In the genomic region with DNA sequence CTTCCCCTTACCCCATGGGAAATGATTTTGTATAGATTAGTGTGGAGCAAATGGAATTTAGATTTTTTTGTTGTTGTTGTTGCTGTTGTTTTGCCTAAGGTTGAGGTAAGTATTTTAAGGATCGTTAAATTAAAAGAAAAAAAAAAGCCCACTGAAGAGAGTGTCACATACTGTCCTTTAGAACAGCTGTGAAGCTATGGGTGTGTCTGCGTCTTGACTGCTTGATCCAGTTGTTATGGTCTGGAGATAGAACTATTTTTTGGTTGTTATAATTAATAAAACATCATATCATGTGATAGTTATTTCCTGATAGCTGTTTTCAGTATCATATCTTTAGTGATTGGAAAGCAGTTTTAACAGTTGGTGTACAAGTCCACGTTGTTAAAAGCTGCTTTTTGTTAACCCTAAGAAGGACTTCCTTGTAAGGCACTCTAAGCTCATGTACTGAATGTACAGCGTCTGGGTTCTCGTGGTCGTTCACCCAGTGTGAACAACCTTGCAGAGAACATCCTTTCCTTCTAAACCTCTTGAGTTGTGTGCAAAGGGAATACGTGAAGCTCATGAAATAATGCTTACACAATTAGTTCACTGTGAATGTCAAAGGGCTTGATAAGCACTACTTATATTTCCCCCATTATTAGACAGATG, we compare ENCODE assay signal across 8 mouse cellular contexts. TPM values are rescaled to one million over a fixed set of nuclear protein-coding genes. Genes with fewer than 3 reads are reported as not detected.
DNase-seq lines count a peak whose midpoint lies in the region; ATAC-seq and TF ChIP-seq lines count a peak whose summit lies in the region.

No protein-coding gene starts in this region.

- no peaks in the 10 kb centered on the region for H3K27me3 ChIP-seq in kidney, embryonic 16.5 days (ENCODE audit: insufficient read depth, low read length)
- no peaks in the 10 kb centered on the region for H3K27me3 ChIP-seq in embryonic facial prominence, embryonic 13.5 days
- no peaks in the 10 kb centered on the region for H3K27me3 ChIP-seq in intestine, embryonic 16.5 days (replicated peaks; ENCODE audit: control insufficient read depth, insufficient read depth, low read length)
- H3K27me3 ChIP-seq in cerebellum, adult 2 months (ENCODE audit: control insufficient read depth, insufficient read depth, low read length) = no peaks in the 10 kb centered on the region

- ATAC-seq in kidney, embryonic 16.5 days (ENCODE audit: low FRiP score, low TSS enrichment) = no peak
- no peak for ATAC-seq in embryonic facial prominence, embryonic 13.5 days (ENCODE audit: insufficient number of reproducible peaks, insufficient read depth, low FRiP score, low TSS enrichment, low read depth)
- ATAC-seq in intestine, embryonic 16.5 days = no peak

- no peak overlapping the region for H3K27ac ChIP-seq in kidney, embryonic 16.5 days (ENCODE audit: low read length)
- no peak overlapping the region for H3K27ac ChIP-seq in embryonic facial prominence, embryonic 13.5 days
- H3K27ac ChIP-seq in intestine, embryonic 16.5 days (ENCODE audit: low read length) = no peak overlapping the region
- H3K27ac ChIP-seq in cerebellum, adult 2 months (ENCODE audit: insufficient read depth, low read length) = no peak overlapping the region

- H3K4me1 ChIP-seq in kidney, embryonic 16.5 days (ENCODE audit: insufficient read depth, low read length) = peaks cover 25% of the 10 kb centered on the region
- H3K4me1 ChIP-seq in embryonic facial prominence, embryonic 13.5 days = peaks cover 35% of the 10 kb centered on the region
- H3K4me1 ChIP-seq in intestine, embryonic 16.5 days (ENCODE audit: control insufficient read depth, insufficient read depth, low read length) = peaks cover 14% of the 10 kb centered on the region
- peaks cover 9% of the 10 kb centered on the region for H3K4me1 ChIP-seq in cerebellum, adult 2 months (ENCODE audit: control insufficient read depth, insufficient read depth, low read length)

- H3K9me3 ChIP-seq in kidney, embryonic 16.5 days (ENCODE audit: low read length) = no peaks in the 10 kb centered on the region
- no peaks in the 10 kb centered on the region for H3K9me3 ChIP-seq in embryonic facial prominence, embryonic 13.5 days
- no peaks in the 10 kb centered on the region for H3K9me3 ChIP-seq in intestine, embryonic 16.5 days (ENCODE audit: control insufficient read depth, low read length)

- peaks cover 8% of the 10 kb centered on the region; the same call in 1 of the 2 replicates for H3K36me3 ChIP-seq in kidney, embryonic 16.5 days (ENCODE audit: insufficient read depth, low read length)
- peaks cover 10% of the 10 kb centered on the region for H3K36me3 ChIP-seq in embryonic facial prominence, embryonic 13.5 days
- no peaks in the 10 kb centered on the region; the same call in 1 of the 2 replicates for H3K36me3 ChIP-seq in intestine, embryonic 16.5 days (ENCODE audit: control insufficient read depth, insufficient read depth, low read length)

- H3K4me2 ChIP-seq in kidney, embryonic 16.5 days (replicated peaks; ENCODE audit: low read depth, low read length) = peak overlapping the region; percentile 68
- H3K4me2 ChIP-seq in embryonic facial prominence, embryonic 13.5 days = peak overlapping the region; percentile 67
- peak overlapping the region; percentile 75 for H3K4me2 ChIP-seq in intestine, embryonic 16.5 days (ENCODE audit: low read depth, low read length)

- TF ChIP-seq CTCF in cerebellum, adult 2 months (IDR thresholded peaks at IDR 0.05; ENCODE audit: borderline replicate concordance, insufficient read depth, low read depth, low read length) = no peak

- 54% methylated on average over 7 of the region's 7 CpGs for WGBS in kidney, embryonic 16.5 days
- WGBS in embryonic facial prominence, embryonic 13.5 days = 60% methylated on average over 7 of the region's 7 CpGs
- 53% methylated on average over 7 of the region's 7 CpGs for WGBS in intestine, embryonic 16.5 days
- WGBS in cerebellum, adult 2 months = 21% methylated on average over 7 of the region's 7 CpGs

- 0 out of 2 replicates have a peak overlapping the region, but pooled peaks have one; percentile 48 for H3K9ac ChIP-seq in kidney, embryonic 16.5 days (replicated peaks; ENCODE audit: low read length)
- 0 out of 2 replicates have a peak overlapping the region, but pooled peaks have one; percentile 94 for H3K9ac ChIP-seq in embryonic facial prominence, embryonic 13.5 days
- H3K9ac ChIP-seq in intestine, embryonic 16.5 days (ENCODE audit: low read depth, low read length) = no peak overlapping the region

- DNase-seq in kidney, postnatal 36 days = no peak
- peak; percentile 57 for DNase-seq in naive thymus-derived CD4-positive, alpha-beta T cell, adult 2 months (ENCODE audit: low read depth)
- no peak for DNase-seq in layer of hippocampus, adult 9-11 months
- no peak for DNase-seq in cerebellum, adult 2 months
- DNase-seq in thymus, postnatal 0 days (ENCODE audit: low spot score) = no peak

- TF ChIP-seq POLR2A in cerebellum, adult 2 months (IDR thresholded peaks at IDR 0.05; ENCODE audit: borderline replicate concordance, insufficient read depth, low read length) = no peak

- peak overlapping the region; percentile 94 for H3K4me3 ChIP-seq in kidney, embryonic 16.5 days (ENCODE audit: low read length)
- peak overlapping the region; percentile 95 for H3K4me3 ChIP-seq in embryonic facial prominence, embryonic 13.5 days
- H3K4me3 ChIP-seq in intestine, embryonic 16.5 days (ENCODE audit: low read length) = peak overlapping the region; percentile 97; the same call in 1 of the 2 replicates
- H3K4me3 ChIP-seq in cerebellum, adult 2 months (replicated peaks; ENCODE audit: insufficient read depth, low read depth, low read length) = no peak overlapping the region

RNA-seq across cellular contexts. Expression of a gene that starts 12.9 kb away (rescaled TPM):
- 106 and 122 TPM in 2 replicates for polyA plus RNA-seq in kidney, embryonic 16.5 days (2015; fragmentation: Nextera tagmentation; extraction: Ambion mirVana)
- polyA plus RNA-seq in embryonic facial prominence, embryonic 13.5 days (2015; fragmentation: Nextera tagmentation; extraction: Ambion mirVana) = 130 and 135 TPM in 2 replicates
- polyA plus RNA-seq in intestine, embryonic 16.5 days (2015; fragmentation: Nextera tagmentation; extraction: Ambion mirVana) = 65.7 and 72.7 TPM in 2 replicates
- polyA plus RNA-seq in cerebellum, adult 2 months (2012; rRNA removed) = 40.0 and 42.3 TPM in 2 replicates
- 156 and 182 TPM in 2 replicates for polyA plus RNA-seq in thymus, postnatal 0 days (2015; fragmentation: Nextera tagmentation; extraction: Ambion mirVana)

RNA-seq across cellular contexts. Expression of a gene that starts 39.1 kb away (rescaled TPM):
- 43.1 and 48.9 TPM in 2 replicates for polyA plus RNA-seq in kidney, embryonic 16.5 days (2015; fragmentation: Nextera tagmentation; extraction: Ambion mirVana)
- 50.5 and 54.7 TPM in 2 replicates for polyA plus RNA-seq in embryonic facial prominence, embryonic 13.5 days (2015; fragmentation: Nextera tagmentation; extraction: Ambion mirVana)
- 35.8 and 36.1 TPM in 2 replicates for polyA plus RNA-seq in intestine, embryonic 16.5 days (2015; fragmentation: Nextera tagmentation; extraction: Ambion mirVana)
- polyA plus RNA-seq in cerebellum, adult 2 months (2012; rRNA removed) = 31.0 and 31.9 TPM in 2 replicates
- polyA plus RNA-seq in thymus, postnatal 0 days (2015; fragmentation: Nextera tagmentation; extraction: Ambion mirVana) = 26.1 and 29.8 TPM in 2 replicates

RNA-seq across cellular contexts. Expression of a gene that starts 39.5 kb away (rescaled TPM):
- polyA plus RNA-seq in kidney, embryonic 16.5 days (2015; fragmentation: Nextera tagmentation; extraction: Ambion mirVana) = 64.5 and 76.3 TPM in 2 replicates
- polyA plus RNA-seq in embryonic facial prominence, embryonic 13.5 days (2015; fragmentation: Nextera tagmentation; extraction: Ambion mirVana) = 82.9 and 97.9 TPM in 2 replicates
- 65.8 and 74.1 TPM in 2 replicates for polyA plus RNA-seq in intestine, embryonic 16.5 days (2015; fragmentation: Nextera tagmentation; extraction: Ambion mirVana)
- polyA plus RNA-seq in cerebellum, adult 2 months (2012; rRNA removed) = 73.3 and 81.1 TPM in 2 replicates
- polyA plus RNA-seq in thymus, postnatal 0 days (2015; fragmentation: Nextera tagmentation; extraction: Ambion mirVana) = 136 and 139 TPM in 2 replicates
